Mouse (Mus musculus) midbrain, embryonic 10.5 days (tissue): ENCODE data around the gene Ppm1h. TPM values are rescaled to one million over a fixed set of nuclear protein-coding genes. Genes with fewer than 3 reads are reported as not detected.

Source experiments
- DNase-seq: peaks from one replicate; pipeline ENCODE4 v3.0.0-alpha.2; 2017; ENCODE audit warnings: low spot score
- H3K27ac ChIP-seq: fragments of 300-500 bp; sonication (generic); replicated peaks from 2 replicates; pipeline ENCODE4 v1.5.1; 2016; ENCODE audit warnings: mild to moderate bottlenecking
- H3K27me3 ChIP-seq: fragments of 300-500 bp; sonication (generic); 2 replicates; pipeline ENCODE4 v1.6.1; 2016; ENCODE audit warnings: low read depth, mild to moderate bottlenecking; ENCODE audit not compliant: poor library complexity, severe bottlenecking
- H3K36me3 ChIP-seq: fragments of 300-500 bp; sonication (generic); 2 replicates; pipeline ENCODE4 v1.6.1; 2016; ENCODE audit warnings: mild to moderate bottlenecking, moderate library complexity
- H3K4me1 ChIP-seq: fragments of 300-500 bp; sonication (generic); 2 replicates; pipeline ENCODE4 v1.6.1; 2016
- H3K4me3 ChIP-seq: fragments of 300-500 bp; sonication (generic); 2 replicates; pipeline ENCODE4 v1.5.1; 2016; ENCODE audit warnings: mild to moderate bottlenecking, moderate library complexity
- H3K9me3 ChIP-seq: fragments of 300-500 bp; sonication (generic); replicated peaks from 2 replicates; pipeline ENCODE4 v1.6.1; 2016; ENCODE audit warnings: mild to moderate bottlenecking
- WGBS: fragments of 180-500 bp; shearing (Covaris S2); methylation state at CpG from one replicate; pipeline ENCODE4 v1.1.7; 2016; 5-methylcytosine and 5-hydroxymethylcytosine counted together
- polyA plus RNA-seq: library from polyadenylated mRNA; unstranded; fragments of >200 nt; fragmentation: Nextera tagmentation; extraction: Ambion mirVana; gene quantifications from 2 replicates; pipeline ENCODE4 v1.2.1, GENCODE M21; 2016

Gene Ppm1h
- polyA plus RNA-seq, 1 experiment from 2014 or later = 3.3 TPM

DNA sequence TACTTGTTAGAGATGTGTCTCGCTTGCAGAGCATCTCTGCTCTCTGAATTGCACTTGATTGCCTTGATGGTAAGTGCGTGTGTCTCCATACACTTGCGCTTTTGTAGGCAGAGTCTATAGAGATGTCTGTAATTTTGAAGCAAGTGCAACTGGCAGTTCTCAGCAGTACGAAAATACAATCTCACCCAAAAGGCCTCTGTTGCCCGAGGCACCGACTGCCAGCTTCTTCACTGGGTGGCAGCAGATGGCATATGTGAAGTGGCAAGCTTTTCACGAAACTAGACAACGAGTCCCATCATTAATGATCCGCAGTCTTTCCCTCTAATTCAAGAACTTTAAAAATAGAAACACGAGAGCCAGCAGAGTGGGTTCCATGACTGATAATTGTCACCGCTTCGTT, 37.3 kb downstream of the Ppm1h start:
- no peak overlapping the region for H3K27ac ChIP-seq

DNA sequence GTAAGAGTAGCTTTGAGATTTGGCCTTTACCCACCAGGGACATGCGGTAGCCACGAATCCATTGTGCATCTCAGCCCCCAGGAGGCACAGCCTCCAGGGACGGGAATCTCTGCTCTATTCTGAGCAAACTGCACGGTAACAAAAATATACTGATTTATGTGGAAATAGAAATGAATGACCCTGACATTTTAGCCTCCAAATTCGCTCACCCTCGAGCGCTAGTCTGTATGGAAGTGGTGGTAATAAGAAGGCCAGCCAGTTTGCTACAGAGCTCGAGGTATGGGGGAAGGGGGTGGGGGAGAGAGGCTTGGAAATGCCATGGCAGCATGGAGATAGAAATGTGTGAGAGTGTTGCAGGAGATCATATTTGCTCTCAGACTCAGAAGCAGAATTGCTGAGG, 37.7 kb downstream of the Ppm1h start:
- H3K4me1 ChIP-seq = peaks cover 35% of the 10 kb centered on the region
- no peaks in the 10 kb centered on the region for H3K36me3 ChIP-seq
- no peaks in the 10 kb centered on the region for H3K9me3 ChIP-seq
- DNase-seq = no peak
- peak overlapping the region; percentile 43 for H3K27ac ChIP-seq
- no peak overlapping the region for H3K4me3 ChIP-seq
- WGBS = 68% methylated on average over 8 of the region's 8 CpGs
- H3K27me3 ChIP-seq = no peaks in the 10 kb centered on the region; the same call in 1 of the 2 replicates

More for the DNA sequence above, 37.3 kb downstream of the Ppm1h start:
- DNase-seq = no peak
- Histone ChIP-seq H3K36me3 (no peaks in the 10 kb centered on the region), H3K4me3 (no peak overlapping the region), H3K4me1 (peaks cover 37% of the 10 kb centered on the region), H3K9me3 (no peaks in the 10 kb centered on the region), H3K27me3 (no peaks in the 10 kb centered on the region; the same call in 1 of the 2 replicates)
- WGBS = 90% methylated on average over 12 of the region's 12 CpGs

DNA sequence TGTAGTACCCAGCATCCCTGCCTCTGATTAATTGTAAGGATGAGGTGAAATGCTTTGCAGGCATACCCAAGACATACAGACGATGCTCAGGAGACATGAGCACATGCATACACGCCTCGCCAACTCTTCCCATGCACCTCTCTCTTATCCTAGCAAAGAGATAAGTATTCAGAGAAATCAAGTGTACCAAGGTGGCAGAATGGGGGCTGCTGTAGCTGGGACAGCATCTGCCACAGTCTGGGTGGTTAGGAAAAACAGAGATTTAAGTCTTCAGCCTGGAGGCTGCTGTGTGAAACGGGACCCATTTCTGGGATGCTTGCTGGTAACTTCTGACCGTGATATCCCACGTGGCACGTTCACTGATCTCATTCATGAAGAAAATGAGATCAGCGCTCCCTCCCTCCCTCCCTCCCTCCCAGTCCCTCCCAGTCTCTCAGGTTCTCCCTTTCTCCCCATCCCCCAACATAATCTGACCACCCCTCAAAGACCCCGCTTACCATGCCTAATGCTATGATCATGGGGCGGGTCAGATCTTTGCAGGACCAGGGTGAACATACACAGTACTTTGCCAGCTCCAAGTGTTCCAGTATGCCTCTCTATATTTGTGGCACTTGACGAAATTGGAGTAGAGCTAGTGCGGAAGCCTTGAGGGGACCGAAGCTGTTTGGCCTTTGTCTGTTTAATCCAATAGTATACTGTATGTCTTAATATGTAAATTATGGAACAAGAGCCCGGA, 38.3 kb downstream of the Ppm1h start:
- H3K27ac ChIP-seq = peak overlapping the region; percentile 43
- no peak for DNase-seq
- 61% methylated on average over 14 of the region's 14 CpGs for WGBS
- no peak overlapping the region for H3K4me3 ChIP-seq
- peaks cover 33% of the 10 kb centered on the region for H3K4me1 ChIP-seq
- H3K27me3 ChIP-seq = no peaks in the 10 kb centered on the region; the same call in 1 of the 2 replicates
- no peaks in the 10 kb centered on the region for H3K36me3 ChIP-seq
- H3K9me3 ChIP-seq = no peaks in the 10 kb centered on the region

DNA sequence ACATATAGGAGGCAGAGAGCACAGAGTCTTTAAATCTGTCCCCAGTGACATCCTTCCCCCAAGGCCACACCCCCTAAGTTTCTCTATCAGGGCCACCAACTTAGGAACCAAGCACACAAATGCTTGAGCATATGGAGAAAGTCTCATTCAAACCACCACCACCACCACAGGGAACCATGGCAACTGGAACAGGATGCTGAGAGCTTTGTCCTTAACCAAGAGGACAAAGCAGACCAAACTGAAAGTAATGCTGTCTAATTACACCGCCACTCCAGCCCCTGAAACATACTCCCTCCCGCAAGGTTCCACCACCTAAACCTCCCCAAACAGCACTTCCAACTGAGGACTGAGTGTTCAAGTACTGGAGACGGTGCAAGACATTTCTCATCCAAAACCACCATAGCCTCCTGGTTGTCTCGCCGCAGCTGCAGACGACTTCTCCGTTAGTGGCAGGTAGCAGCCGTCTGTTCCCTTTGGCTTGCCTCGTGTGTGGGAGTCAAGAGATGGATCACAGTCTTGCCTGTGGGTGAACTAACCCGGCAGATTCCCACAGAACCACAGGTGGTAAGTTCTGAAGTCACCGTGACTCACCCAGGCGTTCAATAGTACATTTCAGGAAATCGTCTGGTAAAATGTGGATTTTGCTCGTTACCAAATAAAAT, 39.3 kb downstream of the Ppm1h start:
- Histone ChIP-seq H3K27ac (no peak overlapping the region; the same call in 1 of the 2 replicates), H3K9me3 (no peaks in the 10 kb centered on the region), H3K4me3 (peak overlapping the region; percentile 11; the same call in 1 of the 2 replicates), H3K27me3 (no peaks in the 10 kb centered on the region; the same call in 1 of the 2 replicates), H3K4me1 (peaks cover 33% of the 10 kb centered on the region), H3K36me3 (no peaks in the 10 kb centered on the region)
- DNase-seq = peak; percentile 27
- 67% methylated on average over 14 of the region's 14 CpGs for WGBS

DNA sequence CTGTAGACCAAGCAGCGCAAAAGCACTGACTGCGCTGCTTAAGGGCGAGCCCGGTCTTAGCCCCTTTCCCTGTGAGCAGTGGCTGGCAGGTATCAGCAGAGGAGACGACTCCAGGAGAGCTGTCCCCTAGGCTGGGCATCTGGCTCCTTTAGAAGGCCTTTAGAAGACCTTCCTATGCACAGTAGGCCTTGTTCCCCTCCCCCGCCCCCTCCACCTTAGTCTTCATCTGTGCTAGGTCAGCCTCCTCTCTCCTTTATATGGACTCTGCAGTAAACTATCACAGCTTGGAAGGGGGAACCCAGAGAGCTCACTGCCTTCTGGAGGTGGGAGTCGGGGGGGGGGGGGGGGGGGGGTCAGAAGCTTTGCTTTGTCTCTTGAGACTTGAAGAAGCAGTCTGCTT, 40.4 kb downstream of the Ppm1h start:
- no peak overlapping the region for H3K4me3 ChIP-seq
- H3K9me3 ChIP-seq = no peaks in the 10 kb centered on the region
- 36% methylated on average over 7 of the region's 7 CpGs for WGBS
- no peaks in the 10 kb centered on the region; the same call in 1 of the 2 replicates for H3K27me3 ChIP-seq
- no peak overlapping the region for H3K27ac ChIP-seq
- no peak for DNase-seq
- H3K36me3 ChIP-seq = no peaks in the 10 kb centered on the region
- peaks cover 33% of the 10 kb centered on the region for H3K4me1 ChIP-seq

DNA sequence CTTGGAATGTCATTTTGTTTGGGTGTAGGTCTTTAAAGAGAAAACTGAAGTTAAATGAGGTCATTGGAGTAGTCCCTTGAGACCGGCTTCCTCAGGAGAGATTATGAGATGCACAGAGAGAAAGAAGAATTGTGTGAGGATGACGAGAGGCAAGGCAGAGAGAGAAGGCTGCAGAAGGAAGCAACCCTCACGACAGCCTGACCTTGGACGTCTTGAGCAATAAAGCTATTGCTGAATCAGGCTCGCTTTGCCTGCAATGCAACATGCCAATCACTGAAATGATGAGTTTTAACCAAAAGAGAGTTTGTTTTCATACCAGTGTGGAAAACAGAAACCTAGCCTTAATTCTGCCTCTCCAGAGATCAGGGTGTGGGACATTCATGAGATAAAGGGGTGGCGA, 43.5 kb downstream of the Ppm1h start:
- Histone ChIP-seq H3K27me3 (no peaks in the 10 kb centered on the region; the same call in 1 of the 2 replicates), H3K27ac (no peak overlapping the region), H3K4me3 (no peak overlapping the region), H3K36me3 (no peaks in the 10 kb centered on the region), H3K9me3 (no peaks in the 10 kb centered on the region), H3K4me1 (peaks cover 22% of the 10 kb centered on the region)
- DNase-seq = no peak
- WGBS = 85% methylated on average over 6 of the region's 6 CpGs

DNA sequence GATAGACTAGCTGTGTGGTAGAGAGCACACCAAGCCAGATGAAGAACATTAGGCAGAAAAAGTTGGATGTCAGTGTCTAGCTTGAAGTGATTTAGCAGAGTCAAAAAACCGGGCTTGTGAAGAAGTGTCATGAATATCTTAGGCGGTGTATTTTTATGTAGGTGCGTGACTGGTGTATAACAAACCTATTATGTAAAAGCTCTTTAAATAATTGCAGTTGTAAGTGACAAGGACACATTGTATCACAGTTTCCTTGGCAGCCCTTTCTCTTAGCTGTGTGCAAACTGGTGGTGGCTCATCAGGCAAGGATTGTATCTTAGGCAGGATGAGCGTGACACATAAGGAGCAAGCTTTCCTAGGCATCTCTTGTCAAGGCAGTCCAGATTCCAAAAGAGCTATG, 46.1 kb downstream of the Ppm1h start:
- 92% methylated on average over 4 of the region's 4 CpGs for WGBS

DNA sequence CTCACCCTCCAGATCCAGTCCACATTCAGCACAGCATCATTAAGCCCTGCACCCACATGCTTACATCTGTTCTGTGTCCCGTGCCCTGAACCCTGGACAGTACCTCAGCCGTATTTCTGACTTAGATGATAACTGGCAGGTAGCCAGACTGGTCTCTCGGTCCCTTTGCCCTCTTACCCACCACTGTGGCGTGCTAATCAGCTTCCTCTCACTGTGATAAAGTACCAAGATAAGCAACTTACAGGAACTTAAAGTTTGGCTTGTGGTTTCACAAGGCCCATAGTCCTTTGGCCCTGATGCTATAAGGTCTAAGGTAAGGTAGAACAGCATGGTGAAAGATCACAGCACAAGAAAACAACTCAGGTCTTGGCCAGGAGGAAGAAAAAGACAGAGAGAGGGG, 48.7 kb downstream of the Ppm1h start:
- H3K4me3 ChIP-seq = no peak overlapping the region
- no peaks in the 10 kb centered on the region for H3K27me3 ChIP-seq
- H3K36me3 ChIP-seq = no peaks in the 10 kb centered on the region
- H3K27ac ChIP-seq = no peak overlapping the region
- WGBS = 83% methylated on average over 4 of the region's 4 CpGs
- H3K9me3 ChIP-seq = no peaks in the 10 kb centered on the region
- no peak for DNase-seq
- H3K4me1 ChIP-seq = no peaks in the 10 kb centered on the region

More for the DNA sequence above, 46.1 kb downstream of the Ppm1h start:
- H3K4me1 ChIP-seq = no peaks in the 10 kb centered on the region
- H3K27ac ChIP-seq = no peak overlapping the region
- no peaks in the 10 kb centered on the region for H3K36me3 ChIP-seq
- no peaks in the 10 kb centered on the region for H3K9me3 ChIP-seq
- DNase-seq = no peak
- no peak overlapping the region for H3K4me3 ChIP-seq
- no peaks in the 10 kb centered on the region for H3K27me3 ChIP-seq

DNA sequence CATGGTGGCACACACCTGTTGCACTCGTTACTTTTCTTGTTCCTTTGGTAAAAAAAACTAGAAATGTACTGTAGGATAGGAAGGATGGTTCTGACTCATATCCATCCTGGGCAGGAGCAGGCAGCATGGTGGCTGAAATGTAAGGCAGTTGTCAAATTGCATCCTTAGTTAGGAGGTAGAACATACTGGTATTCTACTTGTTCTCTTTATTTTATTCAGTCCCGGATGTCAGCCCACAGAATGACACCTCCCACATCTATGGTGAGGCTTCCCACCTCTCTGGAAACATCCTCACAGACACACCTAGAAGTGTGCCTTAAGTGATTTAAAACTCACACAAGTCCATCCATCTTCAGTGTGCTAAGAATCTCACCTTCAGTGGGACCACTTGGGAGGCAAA, 49.6 kb downstream of the Ppm1h start:
- no peaks in the 10 kb centered on the region for H3K4me1 ChIP-seq
- H3K9me3 ChIP-seq = no peaks in the 10 kb centered on the region
- 89% methylated on average over 2 of the region's 2 CpGs for WGBS
- no peak overlapping the region for H3K27ac ChIP-seq
- H3K36me3 ChIP-seq = no peaks in the 10 kb centered on the region
- no peak for DNase-seq
- H3K27me3 ChIP-seq = no peaks in the 10 kb centered on the region
- H3K4me3 ChIP-seq = no peak overlapping the region

DNA sequence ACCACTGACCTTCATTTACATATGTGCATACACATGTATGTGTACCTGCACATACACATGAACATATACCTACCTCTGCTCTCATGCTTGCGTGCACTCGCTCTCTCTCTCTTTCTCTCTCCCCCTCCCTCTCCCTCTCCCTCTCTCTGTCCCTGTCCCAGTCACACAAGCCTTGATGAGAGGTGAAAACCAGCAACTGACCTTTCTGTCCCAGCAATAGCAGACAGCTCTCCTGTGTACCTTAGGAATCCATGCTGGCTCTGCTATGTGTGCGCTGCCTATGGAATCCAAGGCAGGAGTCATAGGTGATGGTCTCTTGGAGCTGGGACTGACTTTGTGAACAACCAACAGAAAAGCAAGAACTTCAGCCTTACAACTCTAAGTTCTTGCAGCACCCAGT, 53.6 kb downstream of the Ppm1h start:
- Histone ChIP-seq H3K4me3 (no peak overlapping the region), H3K9me3 (no peaks in the 10 kb centered on the region), H3K27me3 (no peaks in the 10 kb centered on the region), H3K36me3 (no peaks in the 10 kb centered on the region), H3K27ac (no peak overlapping the region), H3K4me1 (no peaks in the 10 kb centered on the region)
- WGBS = over 99% methylated on average over 3 of the region's 3 CpGs
- no peak for DNase-seq

DNA sequence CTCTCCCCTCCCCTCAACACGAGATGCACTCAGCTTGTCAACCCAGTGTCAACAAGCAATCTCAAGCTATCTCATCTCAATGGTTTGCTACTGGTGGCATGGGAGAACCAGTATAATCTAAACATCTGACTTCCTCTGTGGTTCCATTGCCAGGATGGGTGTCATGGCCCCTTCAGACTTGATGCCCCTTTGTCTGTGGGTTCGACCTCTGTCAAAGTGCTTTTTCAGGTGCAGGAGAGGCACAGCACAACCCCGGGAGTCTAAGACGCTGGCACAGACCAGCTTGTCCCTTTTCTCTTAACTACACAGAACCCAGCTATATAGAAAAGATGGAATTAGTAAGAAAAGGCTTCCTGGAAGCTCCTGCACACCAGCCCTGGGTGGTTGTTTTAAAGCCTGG, 56.0 kb downstream of the Ppm1h start:
- 90% methylated on average over 4 of the region's 4 CpGs for WGBS
- Histone ChIP-seq H3K36me3 (no peaks in the 10 kb centered on the region), H3K9me3 (no peaks in the 10 kb centered on the region), H3K27ac (no peak overlapping the region), H3K27me3 (no peaks in the 10 kb centered on the region), H3K4me1 (no peaks in the 10 kb centered on the region; the same call in 1 of the 2 replicates), H3K4me3 (no peak overlapping the region)
- DNase-seq = no peak

DNA sequence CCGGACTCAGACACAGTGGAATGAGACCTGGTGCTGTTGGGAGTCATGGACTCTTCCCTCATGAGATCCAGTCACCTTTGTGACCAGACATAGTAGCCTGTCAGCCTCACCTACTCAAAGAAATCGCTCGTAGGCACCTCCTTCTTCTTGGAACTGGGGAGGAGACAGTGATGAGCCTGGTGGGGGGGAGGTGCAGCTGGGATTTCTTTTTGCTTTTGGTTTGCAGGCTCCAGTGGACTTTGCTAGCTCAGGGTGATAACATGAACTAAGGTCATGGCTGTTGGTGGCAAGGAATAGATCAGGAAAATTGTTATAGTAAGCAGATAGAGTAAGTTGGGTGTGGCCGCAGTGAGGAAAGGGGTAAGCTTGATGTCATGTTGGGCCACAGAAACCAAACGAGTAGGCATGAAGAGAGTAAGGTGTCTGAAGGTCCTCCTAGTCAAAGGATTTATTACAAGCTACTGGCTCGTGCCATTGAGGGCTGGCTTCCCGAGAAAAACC, 56.8 kb downstream of the Ppm1h start:
- Histone ChIP-seq H3K4me3 (no peak overlapping the region), H3K4me1 (no peaks in the 10 kb centered on the region; the same call in 1 of the 2 replicates), H3K36me3 (no peaks in the 10 kb centered on the region), H3K27me3 (no peaks in the 10 kb centered on the region), H3K27ac (no peak overlapping the region), H3K9me3 (no peaks in the 10 kb centered on the region)
- WGBS = 92% methylated on average over 7 of the region's 7 CpGs
- DNase-seq = no peak

DNA sequence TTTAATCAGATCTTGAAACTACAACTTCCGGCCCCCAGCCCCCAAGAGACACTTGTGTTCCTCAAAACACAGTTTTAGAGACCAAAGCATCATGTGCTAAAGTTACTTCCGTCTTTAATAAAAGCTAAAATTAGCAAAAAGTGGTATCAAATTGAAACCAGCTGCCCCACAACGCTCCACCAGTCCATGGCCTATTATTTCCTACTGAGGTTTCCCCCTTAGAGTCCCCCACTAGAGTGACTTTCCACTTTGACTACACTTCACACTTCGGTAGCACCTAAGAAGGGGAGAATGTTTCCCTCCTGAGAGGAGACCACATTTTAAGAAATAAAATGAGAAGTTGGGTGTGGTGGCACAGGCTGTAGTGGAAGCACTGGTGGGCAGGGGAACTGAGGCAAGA, 58.3 kb downstream of the Ppm1h start:
- Histone ChIP-seq H3K4me1 (peaks cover 6% of the 10 kb centered on the region), H3K9me3 (no peaks in the 10 kb centered on the region), H3K27me3 (no peaks in the 10 kb centered on the region), H3K27ac (no peak overlapping the region), H3K4me3 (no peak overlapping the region), H3K36me3 (no peaks in the 10 kb centered on the region)
- no peak for DNase-seq
- WGBS = 86% methylated on average over 4 of the region's 4 CpGs
